Mouse (Mus musculus) MEL (cell line): ENCODE measurements around the gene Cirbp.

Source experiments
- CHD1 ChIP-seq: IDR thresholded peaks from 2 replicates; pipeline ENCODE4 v1.6.1; 2012; ENCODE audit warnings: low read depth, mild to moderate bottlenecking, inconsistent platforms, low read length, improper control_type of control experiment
- CTCF ChIP-seq, 3 experiments: IDR thresholded peaks in 2 of 3; conservative IDR thresholded peaks in 1 of 3; 2 replicates each; pipeline ENCODE4 v1.5.1; 2011 to 2012; ENCODE audit warnings: low read length in 3 of 3, low read depth in 2 of 3, mild to moderate bottlenecking in 2 of 3, improper control_type of control experiment in 1 of 3, inconsistent platforms in 1 of 3, mixed read lengths in 1 of 3, moderate library complexity in 1 of 3; ENCODE audit not compliant: control insufficient read depth in 1 of 3, insufficient read depth in 1 of 3, poor library complexity in 1 of 3, severe bottlenecking in 1 of 3
- HCFC1 ChIP-seq: IDR thresholded peaks from 2 replicates; pipeline ENCODE4 v1.6.1; 2012; ENCODE audit warnings: low read depth, mild to moderate bottlenecking, inconsistent platforms, low read length, improper control_type of control experiment, moderate library complexity
- MYB ChIP-seq: IDR thresholded peaks from 2 replicates; pipeline ENCODE4 v1.6.1; 2011; ENCODE audit warnings: mild to moderate bottlenecking, low read depth, low read length, improper control_type of control experiment
- POLR2A ChIP-seq, 2 experiments: IDR thresholded peaks; 2 replicates each; pipeline ENCODE4 v1.6.1; 2011 to 2012; ENCODE audit warnings: low read length in 2 of 2, mild to moderate bottlenecking in 2 of 2, control low read depth in 1 of 2, improper control_type of control experiment in 1 of 2, low read depth in 1 of 2, moderate library complexity in 1 of 2; ENCODE audit not compliant: control insufficient read depth in 1 of 2, insufficient read depth in 1 of 2, poor library complexity in 1 of 2
- RCOR1 ChIP-seq: IDR thresholded peaks from 2 replicates; pipeline ENCODE4 v1.6.1; 2012; ENCODE audit warnings: low read depth, mild to moderate bottlenecking, inconsistent platforms, low read length, improper control_type of control experiment
- SIN3A ChIP-seq: IDR thresholded peaks from 2 replicates; pipeline ENCODE4 v1.6.1; 2012; ENCODE audit warnings: low read length, improper control_type of control experiment, inconsistent platforms
- USF2 ChIP-seq, 2 experiments: IDR thresholded peaks; 2 replicates each; pipeline ENCODE4 v1.6.1; 2011 to 2012; ENCODE audit warnings: improper control_type of control experiment in 2 of 2, low read length in 2 of 2, borderline replicate concordance in 1 of 2, inconsistent platforms in 1 of 2, low read depth in 1 of 2, mild to moderate bottlenecking in 1 of 2; ENCODE audit not compliant: insufficient read depth in 1 of 2

DNA sequence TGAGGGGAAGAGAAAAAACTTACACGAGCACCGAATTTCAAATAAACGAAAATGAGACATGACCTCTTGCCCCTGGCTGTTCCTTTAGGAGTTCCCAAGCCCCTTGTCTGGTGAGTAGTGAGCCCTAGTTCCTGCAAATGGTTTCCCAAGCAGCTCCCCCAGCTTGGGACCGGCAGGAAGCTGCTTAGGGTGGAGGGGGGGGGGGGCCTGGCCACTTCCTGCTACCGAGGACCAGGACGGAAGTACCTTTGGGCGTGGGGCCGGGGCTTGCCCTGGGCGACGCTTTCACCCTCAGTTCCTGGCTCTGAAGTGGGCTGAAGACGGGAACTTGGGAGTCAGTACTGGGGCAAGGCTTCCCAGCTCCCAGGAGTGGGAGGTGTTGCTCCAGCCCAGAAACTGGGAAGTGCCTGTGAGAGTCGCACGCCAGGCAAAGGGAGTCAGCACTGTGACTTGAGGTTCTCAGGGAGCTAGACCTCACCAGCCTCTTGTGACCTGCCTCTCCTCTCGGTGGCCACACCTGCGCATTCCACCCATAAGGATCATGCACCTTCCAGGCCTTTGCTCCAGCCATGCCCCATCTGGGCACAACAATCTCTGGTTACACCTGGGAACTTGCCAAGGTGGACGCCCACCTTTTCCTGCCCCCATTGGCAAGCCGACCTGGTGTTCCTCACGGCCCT is 7.3 kb upstream of the Cirbp start:
- no peak for TF ChIP-seq USF2 (IDR thresholded peaks at IDR 0.05; ENCODE audit: borderline replicate concordance in 1 of 2, insufficient read depth in 1 of 2, low read depth in 1 of 2, low read length in 2 of 2)
- peak; percentile 50 for TF ChIP-seq SIN3A
- TF ChIP-seq RCOR1: no peak
- TF ChIP-seq CTCF (IDR thresholded peaks at IDR 0.05 in 2 of 3, conservative IDR thresholded peaks at IDR 0.05 in 1 of 3; ENCODE audit: control insufficient read depth in 1 of 3, insufficient read depth in 1 of 3, low read depth in 2 of 3, low read length in 3 of 3, poor library complexity in 1 of 3, severe bottlenecking in 1 of 3): no peak
- TF ChIP-seq HCFC1: peak; percentile 72
- peak; percentile 36 to 77; a peak in 3 of 4 replicates for TF ChIP-seq POLR2A (IDR thresholded peaks at IDR 0.05; ENCODE audit: control insufficient read depth in 1 of 2, insufficient read depth in 1 of 2, low read depth in 1 of 2, low read length in 2 of 2, poor library complexity in 1 of 2)
- no peak for TF ChIP-seq MYB
- TF ChIP-seq CHD1: no peak
